Mouse (Mus musculus): ENCODE results near the gene Jmjd1c.

- TF ChIP-seq CTCF (IDR thresholded peaks at IDR 0.05; ENCODE audit: borderline replicate concordance, extremely low read depth, insufficient read depth, insufficient read length) (no peak), POLR2A (IDR thresholded peaks at IDR 0.05; ENCODE audit: borderline replicate concordance, extremely low read depth, insufficient read depth, insufficient read length, poor library complexity, severe bottlenecking) (no peak)
These were observed 195.2 kb downstream of the Jmjd1c start for GRCm38 (mm10) chr10:67291087-67291486.

All from brain, embryonic 14.5 days (tissue).